Mouse (Mus musculus) cerebellum, postnatal 36 days (tissue): Measurements from ENCODE around the gene Gcsh.
A peak's percentile ranks its signal among the peaks of the same experiment; 100 is the strongest.

Experiments
- DNase-seq, 2 experiments: peaks; one replicate each; pipeline ENCODE4 v3.0.0; 2021 to 2022; ENCODE audit warnings: mixed read lengths in 2 of 2

The Gcsh gene

GRCm38 (mm10) chr8:116993095-116993867 lies at the start of gene Gcsh:
Gcsh (minus strand) TSS chr8:116993537.
- peak; percentile 95 to 98 for DNase-seq

GRCm38 (mm10) chr8:117039843-117040242 lies 46.5 kb upstream of the Gcsh start:
- DNase-seq = no peak

DNA sequence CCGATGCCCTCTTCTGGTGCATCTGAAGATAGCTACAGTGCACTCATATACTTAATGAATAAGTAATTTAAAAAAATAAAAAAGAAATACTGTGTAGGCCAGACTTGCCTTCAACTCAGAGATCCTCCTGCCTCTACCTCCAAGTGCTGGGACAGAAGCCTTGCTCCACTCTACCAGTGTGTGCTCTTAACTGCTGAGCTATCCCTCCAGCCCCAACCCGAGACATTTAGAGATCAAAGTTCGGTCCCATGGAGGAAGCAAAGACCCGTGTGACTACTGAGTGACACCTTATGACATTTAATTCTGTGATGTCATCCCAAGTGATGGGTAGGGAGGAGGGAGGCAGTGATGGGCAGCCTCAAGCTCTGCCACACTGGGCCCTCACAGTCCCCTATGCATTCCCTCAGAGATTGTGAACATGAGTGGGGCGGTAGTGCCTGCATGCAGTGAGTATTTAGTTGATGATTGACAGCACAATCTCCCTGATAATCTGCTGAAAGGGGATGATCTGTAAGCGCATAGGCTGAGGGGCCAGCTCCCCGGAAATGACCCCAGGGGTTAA lies 44.1 kb upstream of the Gcsh start:
- DNase-seq = no peak

DNA sequence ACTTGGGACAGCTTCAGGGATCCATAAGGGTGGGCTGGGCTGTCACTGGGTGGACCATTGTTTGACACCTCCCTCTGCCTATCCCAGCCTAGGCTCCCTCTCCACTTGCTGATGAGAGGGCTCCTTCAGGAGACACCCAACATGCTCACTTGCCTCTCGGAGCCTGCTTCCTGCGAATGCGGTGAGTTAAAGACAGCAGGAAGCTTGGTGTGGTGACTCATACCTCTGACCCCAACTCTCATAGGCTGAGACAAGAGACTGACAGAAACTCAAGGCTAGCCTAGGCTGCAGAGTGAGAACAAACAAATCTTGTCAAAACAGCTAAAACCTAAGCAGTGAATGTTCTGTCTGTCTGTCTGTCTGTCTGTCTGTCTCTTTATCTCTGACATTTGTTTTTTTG lies 40.1 kb upstream of the Gcsh start:
- DNase-seq = no peak

DNA sequence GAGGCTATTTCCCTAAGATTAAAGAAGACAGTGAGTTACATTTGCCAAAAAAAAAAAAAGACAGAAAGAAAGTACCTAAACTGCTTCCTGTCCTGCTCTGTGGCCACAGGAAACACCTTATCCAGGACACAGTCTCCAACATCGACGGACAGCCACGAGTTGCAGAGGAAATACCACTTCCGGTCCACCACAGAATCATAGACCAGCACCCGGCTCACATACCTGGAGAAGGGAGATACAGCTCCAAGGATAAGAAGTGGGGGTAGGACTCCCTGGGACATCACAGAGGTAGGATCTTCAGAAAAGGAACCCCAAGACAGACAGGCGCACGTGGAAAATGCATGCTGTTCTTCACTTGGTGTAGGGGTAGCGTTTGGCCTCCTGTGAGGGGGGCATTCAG lies 39.3 kb upstream of the Gcsh start:
- DNase-seq = no peak

- no peak for DNase-seq
Observed at GRCm38 (mm10) chr8:117031476-117031875, 38.1 kb upstream of the Gcsh start.

GRCm38 (mm10) chr8:117028686-117029085 lies 35.3 kb upstream of the Gcsh start:
- DNase-seq = no peak

DNA sequence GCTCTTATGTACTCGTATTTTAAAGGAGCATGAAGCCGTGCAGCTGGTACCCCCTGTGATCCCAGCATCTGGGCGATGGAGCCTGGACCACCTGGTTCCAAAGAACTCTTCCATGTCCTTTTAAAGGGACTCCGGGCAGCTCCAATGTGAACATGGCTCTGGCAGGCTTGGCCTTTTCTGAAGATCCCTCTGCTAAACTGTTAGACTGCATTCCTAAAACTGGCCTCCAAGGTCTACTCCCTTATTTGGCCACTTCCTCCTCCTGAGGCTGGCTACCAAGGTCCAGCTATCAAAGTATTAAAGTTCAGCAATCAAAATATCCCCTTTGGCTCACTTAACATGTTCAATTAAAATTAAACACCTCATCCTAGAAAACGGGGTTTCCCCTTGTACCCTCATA lies 34.3 kb upstream of the Gcsh start:
- DNase-seq = no peak

GRCm38 (mm10) chr8:117022297-117022993 lies 29.1 kb upstream of the Gcsh start:
- no peak for DNase-seq

DNA sequence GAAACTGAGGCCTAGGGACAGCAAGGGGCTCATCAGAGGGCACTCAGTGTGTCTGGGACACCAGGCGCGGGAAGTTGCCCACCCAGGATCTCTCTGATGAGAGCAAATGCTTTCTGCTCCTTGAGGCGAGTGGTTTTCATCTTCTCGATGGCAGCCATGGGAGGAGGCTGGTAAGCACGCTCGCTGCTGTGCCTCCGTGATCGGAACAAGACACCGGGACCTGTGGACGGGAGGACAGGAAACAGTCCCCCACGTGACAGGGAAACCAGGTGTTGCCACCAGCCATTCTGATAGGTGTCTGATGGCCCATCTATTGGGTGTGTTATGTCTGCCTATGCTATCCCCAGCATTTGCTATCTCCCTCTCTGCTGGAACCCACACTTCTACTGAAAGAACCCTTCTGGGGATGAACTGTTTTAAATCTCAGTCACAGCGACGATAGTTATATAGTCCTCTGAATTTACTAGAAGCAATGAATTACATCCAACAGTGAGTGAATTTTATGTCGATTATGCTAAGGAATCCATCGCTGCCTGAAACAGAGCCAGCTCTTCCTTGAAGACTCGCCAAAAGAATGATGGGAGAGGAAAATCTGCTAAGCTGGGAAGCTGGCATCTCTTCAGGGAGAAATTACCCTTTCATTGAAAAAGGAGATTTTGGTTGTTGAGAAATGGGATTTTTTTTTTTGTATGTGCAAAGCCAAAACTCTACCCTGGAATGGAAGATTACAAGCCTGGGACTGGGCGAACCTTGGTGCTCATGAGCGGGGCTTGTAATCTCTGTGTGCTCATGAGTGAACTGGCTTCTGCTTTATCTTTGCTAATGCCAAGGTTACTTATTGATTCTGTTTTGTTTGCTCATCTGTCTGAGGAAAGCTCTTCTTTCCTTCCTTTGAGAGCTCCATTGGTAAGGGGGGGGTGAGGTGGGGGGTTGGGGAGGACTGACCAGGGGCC lies 26.3 kb upstream of the Gcsh start:
- no peak for DNase-seq

DNA sequence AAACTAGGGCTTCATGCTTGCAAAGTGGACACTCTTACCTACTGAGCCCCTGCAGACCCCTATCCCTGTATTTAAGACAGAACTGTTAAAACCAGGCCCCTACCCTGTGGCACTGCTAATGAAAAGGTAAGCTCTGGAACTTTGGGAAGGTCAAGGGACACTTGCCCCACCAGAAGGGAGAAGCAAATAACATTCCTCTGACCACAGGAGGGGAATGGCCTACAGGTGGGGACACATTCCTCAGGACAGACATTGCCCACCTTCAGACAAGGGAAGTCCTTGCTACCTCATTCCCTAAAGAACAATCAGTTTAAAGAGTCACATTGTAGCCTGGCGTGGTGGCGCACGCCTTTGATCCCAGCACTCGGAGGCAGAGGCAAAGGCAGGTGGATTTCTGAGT lies 24.6 kb upstream of the Gcsh start:
- DNase-seq = no peak

- no peak for DNase-seq
Observed at GRCm38 (mm10) chr8:117017006-117017405, 23.7 kb upstream of the Gcsh start.

DNA sequence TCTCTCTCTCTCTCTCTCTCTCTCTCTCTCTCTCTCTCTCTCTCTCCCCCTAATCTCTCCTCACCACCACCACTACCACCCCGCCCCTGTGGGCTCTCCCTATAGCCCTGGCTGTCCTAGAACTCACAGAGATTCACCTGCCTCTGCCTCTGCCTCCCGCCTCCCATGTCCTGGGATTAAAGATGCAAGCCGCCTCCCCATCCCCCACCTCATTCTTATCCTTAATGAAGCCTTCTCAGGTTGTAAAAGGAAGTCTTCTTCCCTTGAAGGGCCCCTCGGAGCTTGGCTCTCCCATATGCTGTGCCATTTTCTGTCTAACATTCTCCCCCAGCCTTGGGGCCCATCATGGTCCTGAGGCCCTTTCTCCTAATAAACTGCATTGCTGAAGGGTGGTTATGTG lies 22.3 kb upstream of the Gcsh start:
- no peak for DNase-seq

- no peak for DNase-seq
Observed at GRCm38 (mm10) chr8:117011366-117011765, 18.0 kb upstream of the Gcsh start.

DNA sequence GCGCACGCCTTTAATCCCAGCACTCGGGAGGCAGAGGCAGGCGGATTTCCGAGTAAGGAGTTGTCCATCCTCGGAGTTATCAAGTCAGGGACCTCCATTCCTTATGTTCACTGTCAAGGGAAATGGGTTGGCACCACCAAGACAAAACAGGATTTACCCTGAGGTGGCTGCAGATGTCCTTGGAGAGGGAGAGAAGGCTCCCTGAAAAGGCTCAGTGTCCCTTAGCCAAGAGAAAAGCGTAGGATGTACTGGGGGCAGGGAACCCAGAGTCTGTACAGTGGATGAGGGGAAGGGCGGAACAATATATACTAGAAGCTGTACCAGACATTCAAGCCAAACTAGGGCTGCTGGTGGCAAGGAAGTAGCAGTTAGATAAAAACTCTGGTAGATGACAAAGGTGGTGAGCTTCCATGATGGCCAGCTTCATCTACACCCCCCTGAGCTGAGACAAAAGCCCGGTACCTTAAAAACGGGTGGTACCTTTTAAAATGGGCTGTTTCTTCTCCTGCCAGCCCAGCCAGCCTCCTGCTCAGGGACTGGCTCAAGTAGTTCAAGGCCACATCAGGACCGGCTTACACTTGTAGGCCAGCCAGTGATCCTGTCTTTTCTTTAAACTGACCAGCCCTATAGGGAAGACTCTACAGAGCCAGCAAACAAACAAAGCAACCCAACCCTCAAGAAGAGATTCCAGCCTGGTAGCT lies 829 bp upstream of the Gcsh start:
- no peak for DNase-seq

DNA sequence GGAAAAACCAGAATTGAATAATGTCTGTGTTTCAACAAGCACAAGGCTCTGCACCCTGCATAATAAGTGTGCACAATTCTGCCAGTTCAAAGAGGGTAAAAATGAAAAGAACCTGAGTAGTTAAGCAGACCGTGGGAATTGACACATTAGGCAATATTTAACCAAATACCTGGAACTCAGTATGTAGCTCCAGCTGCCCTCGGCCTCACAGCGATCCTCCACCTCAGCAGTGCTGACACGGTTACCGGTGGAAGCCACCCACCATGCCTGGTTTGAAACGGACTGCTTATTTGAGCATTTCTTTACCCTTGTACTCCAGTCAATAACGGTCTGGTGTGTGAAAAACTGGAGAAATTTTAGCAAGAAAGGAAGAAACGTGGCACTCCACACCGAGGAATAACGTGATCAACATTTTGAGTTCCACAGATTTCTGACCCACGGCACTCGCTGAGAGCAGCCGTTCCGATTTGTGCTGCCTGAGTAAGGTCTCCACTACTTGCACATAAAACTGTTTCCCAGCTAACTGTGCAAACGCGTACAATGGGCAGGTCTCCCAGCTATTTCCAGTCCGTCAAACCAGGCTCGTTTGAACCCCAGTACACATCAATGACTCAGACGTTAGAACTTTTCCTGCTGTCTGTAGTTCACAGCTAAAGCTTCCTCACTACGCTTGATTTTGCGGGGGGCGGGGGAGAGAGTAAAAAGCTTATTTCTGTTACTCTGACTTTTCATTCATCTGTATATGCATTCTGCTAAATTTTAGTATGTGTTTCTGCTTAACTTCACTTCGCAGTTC lies 963 bp downstream of the Gcsh start:
- peak in 1 of 2 experiments; percentile 12 for DNase-seq

DNA sequence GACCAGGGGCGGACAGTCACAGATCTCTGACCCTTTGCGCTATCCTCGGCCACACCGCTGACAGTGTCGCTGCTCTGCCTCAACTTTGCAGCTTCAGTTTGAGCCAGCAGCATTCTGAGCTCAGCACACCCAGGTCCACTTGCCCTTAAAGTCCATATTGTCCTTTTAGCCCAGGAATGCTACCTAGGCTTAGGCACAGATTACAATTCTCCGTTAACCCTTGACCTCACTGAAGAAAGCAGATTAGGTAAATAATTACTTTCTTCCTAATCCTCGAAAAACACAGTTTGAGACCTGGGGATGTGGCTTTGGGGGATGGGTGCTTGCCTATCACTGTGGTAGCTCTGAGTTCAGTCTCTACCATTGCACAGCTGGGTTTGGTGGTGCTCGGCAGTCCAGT lies 2.1 kb downstream of the Gcsh start:
- DNase-seq = no peak

DNA sequence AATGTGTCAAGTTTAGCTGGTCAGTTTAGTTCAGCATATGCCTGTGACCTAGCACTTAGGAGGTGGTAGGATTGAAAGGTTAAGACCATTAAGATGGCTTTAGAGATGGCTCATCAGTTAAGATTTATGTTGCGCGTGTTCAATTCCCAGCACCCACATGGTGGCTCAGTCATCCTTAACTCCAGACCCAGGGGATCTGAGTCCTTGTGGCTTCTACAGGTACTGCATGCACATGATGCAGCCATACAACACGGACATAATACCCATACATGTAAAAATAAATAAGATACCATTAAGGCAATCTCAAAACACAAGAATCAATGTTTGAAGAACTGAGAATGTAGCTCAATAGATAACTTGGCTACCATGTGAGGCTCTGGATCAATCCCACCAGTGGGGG lies 3.5 kb downstream of the Gcsh start:
- DNase-seq = no peak

DNA sequence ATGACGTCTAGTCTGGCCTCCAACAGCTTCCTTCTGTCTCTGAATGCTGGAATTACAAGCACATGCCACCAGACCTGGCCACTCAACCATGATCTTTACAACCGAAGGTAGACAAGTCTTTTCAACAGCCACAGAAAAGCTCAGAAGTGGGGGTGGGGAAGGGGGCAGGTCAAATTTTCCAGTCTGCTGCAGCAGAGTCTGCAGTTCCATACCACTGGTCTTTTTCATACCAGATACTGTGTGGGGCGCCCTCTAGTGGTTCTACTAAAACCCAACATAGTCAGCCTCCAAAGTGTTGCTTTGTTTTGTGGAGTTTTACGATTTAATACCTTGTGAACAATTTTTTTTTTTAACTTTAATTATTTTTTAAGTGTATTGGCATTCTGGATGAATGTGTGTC lies 13.2 kb downstream of the Gcsh start:
- peak; percentile 43 to 62 for DNase-seq

GRCm38 (mm10) chr8:116978631-116979256 lies 14.6 kb downstream of the Gcsh start, which contains the start of gene 1700030J22Rik:
1700030J22Rik (minus strand) TSS chr8:116978959.
- DNase-seq = peak; percentile 96 to 97

DNA sequence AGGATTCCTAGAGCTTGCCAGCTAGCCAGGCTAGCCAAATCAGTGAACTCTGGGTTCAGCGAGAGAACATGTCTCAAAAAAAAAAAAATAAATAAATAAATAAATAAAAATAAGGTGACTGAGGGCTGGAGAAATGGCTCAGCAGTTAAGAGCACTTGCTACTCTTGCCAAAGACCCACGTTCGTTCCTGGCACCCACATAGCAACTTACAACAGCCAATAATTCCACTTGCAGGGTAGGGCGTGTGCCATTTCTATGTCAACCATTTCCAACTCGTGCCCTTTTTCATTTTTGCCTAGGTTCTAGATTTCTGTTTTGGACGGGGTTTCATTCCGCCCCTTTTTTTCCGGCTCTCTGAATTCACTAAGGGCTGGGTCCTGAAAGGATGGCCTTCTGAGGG lies 15.3 kb downstream of the Gcsh start:
- no peak for DNase-seq
